Mouse (Mus musculus) adrenal gland, adult 2 months (tissue): Measurements from ENCODE around the gene Il3ra. TPM values are rescaled to one million over a fixed set of nuclear protein-coding genes. Genes with fewer than 3 reads are reported as not detected.

Experiments used
- DNase-seq: peaks from one replicate; pipeline ENCODE4 v3.0.0; 2021
- polyA plus RNA-seq: library from polyadenylated mRNA; depleted of rRNA; stranded (reverse); fragments of >200 nt; gene quantifications from 2 replicates; pipeline ENCODE4 v1.2.3, GENCODE M21; 2012; rRNA removed
- total RNA-seq, 2 experiments: library from RNA; stranded (reverse); gene quantifications; 2 replicates each; pipeline ENCODE4 v1.2.3; 2021

Gene Il3ra
- total and polyA plus RNA-seq, 3 experiments = 5.1 to 64.5 (median 9.3) TPM

- DNase-seq = no peak
Measured at GRCm38 (mm10) chr14:14354511-14355359, 8.7 kb downstream of the Il3ra start.

GRCm38 (mm10) chr14:14355360-14355646 is 9.2 kb downstream of the Il3ra start:
- DNase-seq = no peak

- no peak for DNase-seq
Measured at GRCm38 (mm10) chr14:14395535-14395934, 49.5 kb downstream of the Il3ra start.

GRCm38 (mm10) chr14:14400998-14401397 is 54.9 kb downstream of the Il3ra start, which contains the start of gene Olfr721-ps1:
Olfr721-ps1 (plus strand) TSS chr14:14401298.
- no peak for DNase-seq

Other genes with a start within 250 kb of the Il3ra start
- 100 to 1,000 TPM; 103 to 123 TPM for gene Psmd6, start 225.3 kb upstream of the Il3ra start, total RNA-seq
- 37.3 and 38.1 TPM in 2 replicates for gene Psmd6, start 225.3 kb upstream of the Il3ra start, polyA plus RNA-seq
- gene Olfr720, start 159.4 kb upstream of the Il3ra start, total RNA-seq = not detected
- not detected in 2 replicates for gene Olfr720, start 159.4 kb upstream of the Il3ra start, polyA plus RNA-seq
- gene Olfr31, start 23.4 kb upstream of the Il3ra start, total RNA-seq = not detected
- gene Olfr31, start 23.4 kb upstream of the Il3ra start, polyA plus RNA-seq = not detected in 2 replicates
- not detected for gene Olfr721-ps1, start 55.0 kb downstream of the Il3ra start, total RNA-seq
- not detected in 2 replicates for gene Olfr721-ps1, start 55.0 kb downstream of the Il3ra start, polyA plus RNA-seq